Mouse (Mus musculus) forebrain, embryonic 16.5 days (tissue): ENCODE measurements around the gene Lhfpl4. TPM values are rescaled to one million over a fixed set of nuclear protein-coding genes. Genes with fewer than 3 reads are reported as not detected.

ENCODE experiments used
- polyA plus RNA-seq: library from polyadenylated mRNA; unstranded; fragments of >200 nt; fragmentation: Nextera tagmentation; extraction: Ambion mirVana; gene quantifications from 2 replicates; pipeline ENCODE4 v1.2.1, GENCODE M21; 2015

Lhfpl4 gene
- polyA plus RNA-seq, 1 experiment from 2014 or later: 49.4 TPM

Other genes starting within 250 kb of the Lhfpl4 start
- gene Srgap3, start 248.1 kb downstream of the Lhfpl4 start, polyA plus RNA-seq: 32.2 and 37.2 TPM in 2 replicates
- 65.0 and 66.8 TPM in 2 replicates for gene Thumpd3, start 149.2 kb downstream of the Lhfpl4 start, polyA plus RNA-seq
- gene Setd5, start 118.0 kb downstream of the Lhfpl4 start, polyA plus RNA-seq: 52.2 and 55.4 TPM in 2 replicates
- 42.1 and 44.4 TPM in 2 replicates for gene Mtmr14, start 42.5 kb upstream of the Lhfpl4 start, polyA plus RNA-seq
- 0.32 and 1.4 TPM in 2 replicates for gene Cpne9, start 86.9 kb upstream of the Lhfpl4 start, polyA plus RNA-seq
- gene Brpf1, start 111.8 kb upstream of the Lhfpl4 start, polyA plus RNA-seq: 19.9 and 20.3 TPM in 2 replicates
- gene Ogg1, start 131.6 kb upstream of the Lhfpl4 start, polyA plus RNA-seq: 11.3 and 11.9 TPM in 2 replicates
- 78.9 and 99.3 TPM in 2 replicates for gene Camk1, start 148.6 kb upstream of the Lhfpl4 start, polyA plus RNA-seq
- 83.3 and 88.8 TPM in 2 replicates for gene Tada3, start 182.5 kb upstream of the Lhfpl4 start, polyA plus RNA-seq
- gene Arpc4, start 182.7 kb upstream of the Lhfpl4 start, polyA plus RNA-seq: 407 and 414 TPM in 2 replicates
- 6.4 and 8.7 TPM in 2 replicates for gene Ttll3, start 193.9 kb upstream of the Lhfpl4 start, polyA plus RNA-seq
- gene Rpusd3, start 224.0 kb upstream of the Lhfpl4 start, polyA plus RNA-seq: 13.9 and 16.3 TPM in 2 replicates
- not detected in 2 replicates for gene Cidec, start 240.4 kb upstream of the Lhfpl4 start, polyA plus RNA-seq
- 90.9 and 98.9 TPM in 2 replicates for gene Jagn1, start 247.2 kb upstream of the Lhfpl4 start, polyA plus RNA-seq